Mouse (Mus musculus) CH12.LX (cell line): ENCODE measurements at regions not wholly inside any gene's neighbourhood (a gene's known extent, or its start where the extent isn't known, plus 50 kb on each side); places are given as distances from the start of the nearest gene placed in this dataset.
"Not testable (repeated sequence)": the region's sequence is repeated elsewhere in the genome, so short reads cannot be mapped to it uniquely, and the experiment has no call there.

Source experiments
- CHD2 ChIP-seq: IDR thresholded peaks from 2 replicates; pipeline ENCODE4 v1.6.1; 2011; ENCODE audit warnings: low read length, improper control_type of control experiment
- ELF1 ChIP-seq: IDR thresholded peaks from 2 replicates; pipeline ENCODE4 v1.6.1; 2014; ENCODE audit warnings: low read depth, mild to moderate bottlenecking, inconsistent platforms, low read length, improper control_type of control experiment
- EP300 ChIP-seq: IDR thresholded peaks from 2 replicates; pipeline ENCODE4 v1.6.1; 2011; ENCODE audit warnings: low read length, improper control_type of control experiment
- NELFE ChIP-seq: IDR thresholded peaks from 2 replicates; pipeline ENCODE4 v1.6.1; 2011; ENCODE audit warnings: low read depth, low read length, improper control_type of control experiment
- POLR2A ChIP-seq: IDR thresholded peaks from 2 replicates; pipeline ENCODE4 v1.6.1; 2011; ENCODE audit warnings: low read depth, mild to moderate bottlenecking, improper control_type of control experiment, low read length
- TCF12 ChIP-seq: IDR thresholded peaks from 2 replicates; pipeline ENCODE4 v1.6.1; 2014; ENCODE audit warnings: low read depth, mild to moderate bottlenecking, inconsistent platforms, low read length, improper control_type of control experiment
- USF1 ChIP-seq: IDR thresholded peaks from 2 replicates; pipeline ENCODE4 v1.6.1; 2014; ENCODE audit warnings: low read depth, mild to moderate bottlenecking, inconsistent platforms, low read length, improper control_type of control experiment
- ZNF384 ChIP-seq: IDR thresholded peaks from 2 replicates; pipeline ENCODE4 v1.6.1; 2012; ENCODE audit warnings: low read depth, low read length, improper control_type of control experiment, inconsistent platforms

GRCm38 (mm10) chr6:6295551-6295950 lies 78.6 kb upstream of the Slc25a13 start:
- not testable (repeated sequence) for TF ChIP-seq ELF1, POLR2A, EP300, NELFE, USF1, TCF12, ZNF384, CHD2
